Mouse (Mus musculus) spleen, adult 2 months (tissue): ENCODE measurements around the gene Myh11. TPM values are rescaled to one million over a fixed set of nuclear protein-coding genes. Genes with fewer than 3 reads are reported as not detected.

Source experiments
- DNase-seq, 2 experiments: peaks; one replicate each; pipeline versions ENCODE4 v3.0.0 to v3.0.0-alpha.2; 2012 to 2021; ENCODE audit warnings: low spot score in 2 of 2, low read depth in 1 of 2
- H3K27ac ChIP-seq: fragments of 200-500 bp; 2 replicates; pipeline ENCODE4 v1.5.1; 2012; ENCODE audit warnings: low read length, inconsistent platforms; ENCODE audit not compliant: insufficient read depth
- H3K27me3 ChIP-seq: fragments of 200-500 bp; 2 replicates; pipeline ENCODE4 v1.6.1; 2012; ENCODE audit warnings: mild to moderate bottlenecking, moderate library complexity, low read length, inconsistent platforms; ENCODE audit not compliant: control insufficient read depth, insufficient read depth
- H3K36me3 ChIP-seq: fragments of 200-500 bp; 2 replicates; pipeline ENCODE4 v1.6.1; 2012; ENCODE audit warnings: mild to moderate bottlenecking, low read length, inconsistent platforms; ENCODE audit not compliant: control insufficient read depth, insufficient read depth
- H3K4me1 ChIP-seq: fragments of 200-500 bp; 2 replicates; pipeline ENCODE4 v1.6.1; 2011; ENCODE audit warnings: inconsistent platforms; ENCODE audit not compliant: control insufficient read depth, insufficient read depth, insufficient read length
- H3K4me3 ChIP-seq: fragments of 200-500 bp; 2 replicates; pipeline ENCODE4 v1.5.1; 2011; ENCODE audit warnings: mild to moderate bottlenecking, inconsistent platforms; ENCODE audit not compliant: insufficient read depth, insufficient read length; ENCODE audit errors: extremely low read depth
- CTCF ChIP-seq: fragments of 200-500 bp; IDR thresholded peaks from 2 replicates; pipeline ENCODE4 v1.5.1; 2011; ENCODE audit warnings: mild to moderate bottlenecking, inconsistent platforms; ENCODE audit not compliant: insufficient read depth, insufficient read length, insufficient replicate concordance; ENCODE audit errors: extremely low read depth
- POLR2A ChIP-seq: fragments of 200-500 bp; IDR thresholded peaks from 2 replicates; pipeline ENCODE4 v1.6.1; 2011; ENCODE audit warnings: low read depth, low read length, inconsistent platforms
- WGBS: fragments of 180-500 bp; shearing (Covaris S2); methylation state at CpG from one replicate; pipeline ENCODE4 v1.1.7; 2018; 5-methylcytosine and 5-hydroxymethylcytosine counted together
- polyA plus RNA-seq: library from polyadenylated mRNA; depleted of rRNA; stranded (reverse); fragments of >200 nt; gene quantifications from 2 replicates; pipeline ENCODE4 v1.2.3, GENCODE M21; 2012; rRNA removed

The Myh11 gene
- polyA plus RNA-seq: 5.7 and 6.1 TPM in 2 replicates

GRCm38 (mm10) chr16:14291223-14291622, at the start of gene Myh11:
TSS of gene Myh11 (minus strand) at chr16:14291372.
- WGBS: 15% methylated on average over 16 of the region's 16 CpGs
- DNase-seq: peak in 1 of 2 experiments; percentile 20
- H3K36me3 ChIP-seq: no peaks in the 10 kb centered on the region
- TF ChIP-seq CTCF (peak; percentile 18; the same call in 1 of the 2 replicates), POLR2A (no peak)
- H3K27me3 ChIP-seq: peaks cover 3% of the 10 kb centered on the region; the same call in 1 of the 2 replicates
- no peak within 1 kb of the TSS for H3K27ac ChIP-seq
- no peaks in the 10 kb centered on the region for H3K4me1 ChIP-seq
- H3K4me3 ChIP-seq: no peak within 1 kb of the TSS

- 78% methylated on average over 1 of the region's 1 CpGs for WGBS
- Histone ChIP-seq H3K4me3 (no peak overlapping the region), H3K36me3 (no peaks in the 10 kb centered on the region), H3K27me3 (no peaks in the 10 kb centered on the region), H3K4me1 (no peaks in the 10 kb centered on the region), H3K27ac (no peak overlapping the region)
- TF ChIP-seq CTCF: no peak
- no peak for TF ChIP-seq POLR2A
- DNase-seq: no peak
Measured at GRCm38 (mm10) chr16:14328156-14328555, 37.0 kb upstream of the Myh11 start.

GRCm38 (mm10) chr16:14320494-14320893, 29.3 kb upstream of the Myh11 start:
- TF ChIP-seq POLR2A (no peak), CTCF (no peak)
- WGBS: 79% methylated on average over 1 of the region's 1 CpGs
- Histone ChIP-seq H3K27me3 (no peaks in the 10 kb centered on the region), H3K36me3 (no peaks in the 10 kb centered on the region), H3K4me3 (no peak overlapping the region), H3K27ac (no peak overlapping the region), H3K4me1 (no peaks in the 10 kb centered on the region; the same call in 1 of the 2 replicates)
- no peak for DNase-seq

GRCm38 (mm10) chr16:14319681-14320080, 28.5 kb upstream of the Myh11 start:
- Histone ChIP-seq H3K4me1 (no peaks in the 10 kb centered on the region; the same call in 1 of the 2 replicates), H3K4me3 (no peak overlapping the region), H3K36me3 (no peaks in the 10 kb centered on the region), H3K27ac (no peak overlapping the region), H3K27me3 (no peaks in the 10 kb centered on the region)
- 87% methylated on average over 3 of the region's 3 CpGs for whole genome bisulfite sequencing
- no peak for DNase-seq
- TF ChIP-seq POLR2A: no peak
- TF ChIP-seq CTCF: no peak

- Histone ChIP-seq H3K27me3 (no peaks in the 10 kb centered on the region), H3K4me1 (no peaks in the 10 kb centered on the region; the same call in 1 of the 2 replicates), H3K27ac (peak within 1 kb of the TSS; percentile 87), H3K4me3 (peak within 1 kb of the TSS; percentile 71), H3K36me3 (peaks cover 4% of the 10 kb centered on the region; the same call in 1 of the 2 replicates)
- TF ChIP-seq CTCF: no peak
- peak; percentile 47 for TF ChIP-seq POLR2A
- under 1% methylated on average over 51 of the region's 51 CpGs for WGBS
- DNase-seq: peak; percentile 93 to 95
Measured at GRCm38 (mm10) chr16:14316884-14317876, 26.0 kb upstream of the Myh11 start, which contains the start of gene Fopnl. TSS of gene Fopnl (minus strand) at chr16:14317405.

GRCm38 (mm10) chr16:14312914-14313313, 21.7 kb upstream of the Myh11 start:
- H3K36me3 ChIP-seq: peaks cover 8% of the 10 kb centered on the region; the same call in 1 of the 2 replicates
- 96% methylated on average over 7 of the region's 7 CpGs for WGBS
- no peaks in the 10 kb centered on the region; the same call in none of the 2 replicates for H3K4me1 ChIP-seq
- no peak overlapping the region for H3K4me3 ChIP-seq
- no peak for DNase-seq
- H3K27ac ChIP-seq: no peak overlapping the region
- TF ChIP-seq POLR2A (no peak), CTCF (no peak)
- H3K27me3 ChIP-seq: no peaks in the 10 kb centered on the region

- TF ChIP-seq POLR2A (no peak), CTCF (peak; percentile 52; the same call in 1 of the 2 replicates)
- peak; percentile 18 to 20 for DNase-seq
- 64% methylated on average over 6 of the region's 6 CpGs for WGBS
- Histone ChIP-seq H3K27me3 (no peaks in the 10 kb centered on the region), H3K27ac (no peak overlapping the region), H3K4me3 (no peak overlapping the region), H3K4me1 (no peaks in the 10 kb centered on the region; the same call in none of the 2 replicates), H3K36me3 (peaks cover 11% of the 10 kb centered on the region; the same call in 1 of the 2 replicates)
Measured at GRCm38 (mm10) chr16:14311371-14311770, 20.2 kb upstream of the Myh11 start.
